Mouse (Mus musculus) heart, adult 18-20 months (tissue): ENCODE results near the gene Hoga1. TPM values are rescaled to one million over a fixed set of nuclear protein-coding genes. Genes with fewer than 3 reads are reported as not detected.

Experiments
- DNase-seq, 2 experiments: peaks; one replicate each; pipeline ENCODE4 v3.0.0; 2021 to 2022; ENCODE audit warnings: mixed read lengths in 1 of 2
- total RNA-seq, 2 experiments: library from RNA; stranded (reverse); gene quantifications; 2 replicates each; pipeline ENCODE4 v1.2.3; 2021

Gene Hoga1
- total RNA-seq, 2 experiments from 2014 or later: 1.3 to 1.7 TPM

DNA sequence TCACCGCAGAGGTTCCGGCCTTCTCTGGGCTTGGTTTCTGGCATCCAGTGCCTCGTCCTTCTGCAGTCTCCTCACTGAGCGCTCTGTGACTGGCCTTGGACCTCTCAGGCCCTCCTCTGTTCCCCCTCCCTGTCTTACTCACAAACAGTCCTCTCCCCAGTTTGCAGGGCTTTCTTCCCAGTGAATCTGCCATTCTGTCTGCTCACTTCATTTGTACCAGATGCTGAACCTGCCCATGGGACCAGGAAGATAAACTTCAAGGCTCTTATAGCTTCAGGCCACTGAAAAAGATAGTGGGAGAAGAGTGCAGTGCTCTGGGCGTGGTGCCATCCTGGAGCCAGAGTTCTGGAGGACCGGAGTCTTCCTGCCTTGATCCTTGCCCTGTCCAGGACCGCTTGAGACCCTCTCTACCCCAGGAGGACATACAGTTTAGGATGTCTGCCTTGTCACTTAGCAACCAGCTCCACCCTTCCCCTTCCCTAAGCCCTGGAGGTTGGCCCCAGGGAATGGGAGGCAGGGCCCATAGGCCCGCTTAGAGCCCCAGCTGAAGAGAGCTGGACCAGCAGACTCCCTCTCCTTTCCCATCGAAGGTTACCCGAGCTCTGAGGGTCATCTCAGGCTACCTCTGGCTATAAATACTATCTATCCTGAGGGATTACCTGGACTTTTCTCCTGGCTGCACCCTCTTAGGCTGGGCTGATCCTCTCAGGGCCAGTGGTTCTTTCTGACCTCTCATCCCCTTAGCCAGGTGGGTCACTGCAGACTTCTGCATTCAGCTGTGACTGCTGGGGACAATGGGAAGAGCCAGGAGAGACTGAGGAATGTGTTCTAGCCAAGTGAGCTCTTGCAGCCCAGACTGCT is 23.5 kb upstream of the Hoga1 start:
- DNase-seq: peak in 1 of 2 experiments; percentile 44

DNA sequence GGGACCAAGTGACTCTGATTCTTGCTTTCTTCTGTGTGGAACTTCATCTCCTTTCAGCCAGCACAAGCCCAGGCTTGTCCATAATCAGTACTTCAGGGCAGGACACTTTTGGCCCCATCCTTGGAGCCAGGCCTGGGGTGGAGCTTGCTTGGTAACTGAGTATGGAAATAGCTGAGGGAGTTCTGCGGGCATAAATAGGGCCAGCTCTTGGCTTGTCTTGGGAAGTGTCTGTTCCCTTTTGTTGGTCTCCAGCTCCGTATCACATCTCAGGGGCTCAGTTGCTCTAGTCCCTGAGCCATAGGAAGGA is 22.9 kb upstream of the Hoga1 start:
- DNase-seq: peak in 1 of 2 experiments; percentile 35

- peak; percentile 83 to 91 for DNase-seq
Observed at GRCm38 (mm10) chr19:42026158-42026557, 19.3 kb upstream of the Hoga1 start.

- DNase-seq: no peak
Observed at GRCm38 (mm10) chr19:42031112-42031511, 14.3 kb upstream of the Hoga1 start.

DNA sequence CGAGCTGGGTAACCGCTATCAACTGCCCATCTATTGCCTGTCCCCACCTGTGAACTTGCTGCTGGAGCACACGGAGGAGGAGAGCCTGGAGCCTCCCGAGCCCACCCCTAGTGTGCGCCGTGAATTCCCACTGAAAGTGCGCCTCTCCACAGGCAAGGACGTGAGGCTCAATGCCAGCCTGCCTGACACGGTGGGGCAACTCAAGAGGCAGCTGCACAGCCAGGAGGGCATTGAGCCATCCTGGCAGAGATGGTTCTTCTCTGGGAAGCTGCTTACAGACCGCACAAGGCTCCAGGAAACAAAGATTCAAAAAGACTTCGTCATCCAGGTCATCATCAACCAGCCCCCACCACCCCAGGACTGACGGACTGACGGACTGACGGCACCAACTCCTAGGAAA is 11.8 kb upstream of the Hoga1 start:
- no peak for DNase-seq

- DNase-seq: no peak
Observed at GRCm38 (mm10) chr19:42034146-42034775, 11.1 kb upstream of the Hoga1 start.

DNA sequence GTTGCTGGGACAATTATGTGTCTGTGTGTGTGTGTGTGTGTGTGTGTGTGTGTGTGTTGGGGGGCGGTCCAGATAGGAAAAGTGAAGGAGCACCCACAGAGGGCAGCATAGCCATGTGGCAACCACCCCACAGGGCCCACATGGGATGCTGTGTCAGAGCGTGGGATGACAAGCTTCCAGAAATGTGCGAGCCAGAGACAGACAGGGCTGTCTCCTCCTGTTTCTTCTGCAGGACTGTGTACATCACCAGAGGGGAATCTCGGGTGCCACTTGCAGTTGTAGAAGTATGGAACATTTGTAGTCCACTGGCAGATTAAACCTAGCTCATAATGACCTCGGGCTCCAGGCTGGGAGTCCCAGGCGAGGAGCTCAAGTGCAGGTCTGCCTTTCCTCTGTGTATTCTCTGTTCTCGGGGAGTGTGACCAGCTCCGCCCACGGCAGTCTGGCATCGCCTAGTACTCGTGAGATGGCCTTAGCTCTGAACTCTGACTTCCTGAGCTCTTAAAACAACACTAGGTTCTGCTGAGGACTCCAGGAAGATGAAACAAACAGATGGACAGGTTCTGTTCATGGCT is 10.4 kb upstream of the Hoga1 start:
- DNase-seq: no peak

DNA sequence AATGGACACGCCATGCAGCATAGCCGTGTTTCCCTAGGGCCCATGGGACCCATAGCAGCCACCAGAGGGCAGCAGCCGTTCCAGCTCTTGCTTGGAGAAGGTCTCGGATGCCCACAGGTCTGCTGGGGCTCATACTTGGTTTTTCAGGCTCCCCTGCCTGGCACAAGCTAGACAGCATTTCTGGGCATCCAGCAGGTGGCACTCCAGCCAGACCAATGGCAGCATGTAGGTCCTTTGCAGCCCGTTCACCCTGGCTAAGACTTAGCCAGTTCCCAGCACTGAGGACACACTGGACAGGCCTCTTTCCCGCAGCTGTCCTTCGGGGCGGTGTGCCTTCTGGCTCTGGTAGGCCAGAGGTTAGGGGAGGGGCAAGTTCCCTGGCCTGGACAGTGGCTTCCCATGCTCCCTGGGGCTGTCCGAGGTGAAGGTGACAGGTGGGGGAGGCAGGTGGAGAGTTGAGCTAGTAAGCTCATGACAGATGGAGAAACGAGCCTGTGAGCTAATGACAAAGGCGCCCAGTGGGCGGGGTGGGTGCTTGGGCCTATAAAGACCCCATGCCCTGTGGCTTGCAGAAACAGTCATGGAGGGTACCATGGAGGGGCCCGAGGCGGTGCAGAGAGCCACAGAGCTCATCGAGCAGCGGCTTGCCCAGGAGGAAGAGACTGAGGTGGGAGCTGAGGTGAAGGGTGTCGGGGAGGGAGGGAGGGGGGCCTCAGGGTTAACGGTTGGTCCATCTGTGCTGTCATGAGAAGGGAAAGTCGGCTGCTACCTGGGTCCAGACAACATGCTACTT is 9.8 kb upstream of the Hoga1 start, which contains the start of gene Ankrd2:
Ankrd2 (plus strand) TSS at position 545 of the 793 bp plus-strand sequence.
- DNase-seq: peak; percentile 86 to 90

DNA sequence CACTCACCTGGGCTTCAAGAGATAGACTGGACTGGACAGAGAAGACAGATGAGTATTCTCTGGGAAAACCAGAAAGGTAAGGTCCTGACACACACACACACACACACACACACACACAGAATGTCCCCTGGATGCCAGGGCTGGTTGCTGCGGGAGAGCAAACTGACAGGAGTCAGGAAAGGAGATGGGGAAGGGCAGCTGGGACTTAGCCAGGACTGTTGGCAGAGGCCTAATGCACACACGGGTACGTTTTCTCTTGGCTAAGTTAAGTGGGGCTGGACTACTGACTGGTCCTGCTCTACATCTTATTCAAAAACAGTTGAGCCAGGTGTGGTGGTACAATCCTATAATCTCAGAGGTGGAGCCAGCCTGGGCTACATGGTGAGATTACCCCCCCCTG is 9.1 kb upstream of the Hoga1 start:
- no peak for DNase-seq

GRCm38 (mm10) chr19:42037167-42037702 is 8.2 kb upstream of the Hoga1 start:
- no peak for DNase-seq

DNA sequence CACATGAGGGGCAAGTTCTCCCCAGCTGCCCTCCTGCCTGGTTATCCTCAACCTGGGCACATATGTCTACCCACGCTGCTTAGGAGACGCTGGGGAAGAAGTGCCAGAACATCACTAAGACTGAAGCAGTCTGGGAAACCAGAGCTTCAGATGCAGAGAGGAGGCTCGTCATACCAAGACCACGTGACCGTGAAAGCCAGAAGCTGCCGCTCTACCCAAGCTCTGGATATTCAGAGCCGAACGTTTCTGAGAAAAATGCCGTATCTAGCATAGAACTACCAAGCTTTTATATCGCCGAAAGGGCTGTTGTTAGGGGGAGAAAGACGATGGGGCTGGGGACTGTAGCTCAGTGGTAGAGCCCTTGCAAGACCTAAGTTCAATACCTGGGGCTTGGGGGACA is 7.1 kb upstream of the Hoga1 start:
- no peak for DNase-seq

DNA sequence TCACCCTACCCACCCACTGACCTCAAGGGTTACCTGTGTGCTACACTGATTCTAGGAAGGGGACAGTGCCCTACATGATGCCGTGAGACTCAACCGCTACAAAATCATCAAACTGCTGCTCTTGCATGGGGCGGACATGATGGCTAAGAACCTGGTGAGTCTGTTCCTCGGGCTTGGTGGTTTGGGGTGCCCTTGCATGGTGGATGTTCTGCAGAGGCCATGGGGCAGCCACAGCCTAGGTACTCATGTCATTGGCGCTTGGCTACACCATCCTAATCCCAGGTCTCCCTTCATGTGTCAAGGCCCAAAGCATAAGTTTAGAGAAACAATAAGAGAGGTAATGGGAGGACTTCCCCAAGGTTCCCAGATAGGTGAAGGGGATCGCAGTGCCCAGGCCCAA is 1.4 kb upstream of the Hoga1 start:
- no peak for DNase-seq

- DNase-seq: no peak
Observed at GRCm38 (mm10) chr19:42050251-42050650, 4.8 kb downstream of the Hoga1 start.

- DNase-seq: no peak
Observed at GRCm38 (mm10) chr19:42051351-42051750, 5.9 kb downstream of the Hoga1 start.

- DNase-seq: no peak
Observed at GRCm38 (mm10) chr19:42051948-42052347, 6.5 kb downstream of the Hoga1 start, which contains the start of gene 4933411K16Rik. TSS of gene 4933411K16Rik (plus strand) at chr19:42052248.

GRCm38 (mm10) chr19:42054255-42054654 is 8.8 kb downstream of the Hoga1 start:
- DNase-seq: no peak

GRCm38 (mm10) chr19:42055881-42056280 is 10.5 kb downstream of the Hoga1 start:
- peak; percentile 72 to 82 for DNase-seq

- DNase-seq: no peak
Observed at GRCm38 (mm10) chr19:42056719-42057409, 11.5 kb downstream of the Hoga1 start.

- no peak for DNase-seq
Observed at GRCm38 (mm10) chr19:42058426-42058825, 13.0 kb downstream of the Hoga1 start.

- no peak for DNase-seq
Observed at GRCm38 (mm10) chr19:42061443-42061842, 16.0 kb downstream of the Hoga1 start.

DNA sequence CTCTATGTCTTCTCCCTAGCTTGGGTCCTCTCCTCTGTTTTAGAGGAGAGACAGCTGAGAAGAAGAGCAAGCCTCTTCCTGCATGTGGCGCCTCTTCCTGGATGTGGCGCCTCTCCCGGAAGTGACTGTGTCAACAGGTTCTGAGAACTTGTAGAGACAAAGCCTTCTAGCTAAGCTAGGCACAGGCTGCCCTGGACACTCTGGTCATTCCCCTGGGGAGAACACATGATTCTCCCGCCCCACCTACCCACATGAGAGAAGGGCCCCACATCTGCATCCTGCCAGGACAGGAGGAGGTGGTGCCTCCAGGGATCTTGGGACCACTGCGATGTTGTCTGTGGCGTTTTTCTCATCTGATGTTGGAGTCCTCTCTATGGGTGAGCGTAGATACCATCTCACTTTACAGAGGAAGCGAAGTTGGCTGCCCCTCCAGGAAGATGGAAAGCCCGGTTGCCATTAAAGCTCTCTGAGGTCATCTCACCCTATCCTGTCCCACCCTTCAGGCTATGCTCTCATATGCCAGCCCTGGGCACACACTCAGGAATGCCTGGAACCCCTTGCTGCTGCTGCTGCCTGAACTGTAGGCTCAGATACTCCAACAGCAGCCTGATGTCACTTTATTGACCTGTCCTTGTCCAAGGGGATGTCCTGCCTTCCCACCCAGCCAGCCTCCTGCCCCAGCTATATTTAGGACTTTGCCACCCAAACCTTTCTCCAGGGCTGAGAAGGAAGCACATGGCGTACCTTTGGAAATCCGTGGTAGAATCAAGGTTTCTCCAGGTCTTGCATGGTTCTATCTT is 23.2 kb downstream of the Hoga1 start:
- DNase-seq: peak; percentile 42 to 58
